Mouse (Mus musculus): ENCODE results near the gene Rufy4.

- TF ChIP-seq CTCF (IDR thresholded peaks at IDR 0.05; ENCODE audit: borderline replicate concordance, insufficient read depth, low read depth, low read length): no peak
- no peak for TF ChIP-seq POLR2A (IDR thresholded peaks at IDR 0.05; ENCODE audit: borderline replicate concordance, insufficient read depth, low read length)
These were observed 33.6 kb upstream of the Rufy4 start for GRCm38 (mm10) chr1:74091611-74092224.
